Mouse (Mus musculus) neural tube, embryonic 15.5 days (tissue): ENCODE results near the gene Dppa5a. TPM values are rescaled to one million over a fixed set of nuclear protein-coding genes. Genes with fewer than 3 reads are reported as not detected.
"Not testable (repeated sequence)": the region's sequence is repeated elsewhere in the genome, so short reads cannot be mapped to it uniquely, and the experiment has no call there.

ENCODE experiments used
- ATAC-seq: fragments of 200-750 bp; cut with Nextera tagmentation; 2 replicates; pipeline ENCODE4 v1.8.0; 2017; ENCODE audit warnings: mild to moderate bottlenecking, moderate TSS enrichment, moderate library complexity; ENCODE audit not compliant: low FRiP score
- H3K27ac ChIP-seq: fragments of 300-500 bp; sonication (generic); replicated peaks from 2 replicates; pipeline ENCODE4 v1.5.1; 2015; ENCODE audit warnings: mild to moderate bottlenecking, inconsistent platforms
- H3K27me3 ChIP-seq: fragments of 300-500 bp; sonication (generic); replicated peaks from 2 replicates; pipeline ENCODE4 v1.6.1; 2015; ENCODE audit warnings: inconsistent platforms
- H3K36me3 ChIP-seq: fragments of 300-500 bp; sonication (generic); 2 replicates; pipeline ENCODE4 v1.6.1; 2015; ENCODE audit warnings: inconsistent platforms
- H3K4me1 ChIP-seq: fragments of 300-500 bp; sonication (generic); 2 replicates; pipeline ENCODE4 v1.6.1; 2015; ENCODE audit warnings: inconsistent platforms
- H3K4me2 ChIP-seq: fragments of 300-500 bp; sonication (generic); 2 replicates; pipeline ENCODE4 v1.6.1; 2015; ENCODE audit warnings: inconsistent platforms, mild to moderate bottlenecking, moderate library complexity
- H3K4me3 ChIP-seq: fragments of 300-500 bp; sonication (generic); replicated peaks from 2 replicates; pipeline ENCODE4 v1.5.1; 2015; ENCODE audit warnings: mild to moderate bottlenecking, inconsistent platforms
- H3K9ac ChIP-seq: fragments of 300-500 bp; sonication (generic); replicated peaks from 2 replicates; pipeline ENCODE4 v1.6.1; 2015; ENCODE audit warnings: mild to moderate bottlenecking, inconsistent platforms
- H3K9me3 ChIP-seq: fragments of 300-500 bp; sonication (generic); replicated peaks from 2 replicates; pipeline ENCODE4 v1.6.1; 2016; ENCODE audit warnings: inconsistent platforms
- WGBS: fragments of 180-500 bp; shearing (Covaris S2); methylation state at CpG from one replicate; pipeline ENCODE4 v1.1.7; 2015; ENCODE audit warnings: mixed read lengths; 5-methylcytosine and 5-hydroxymethylcytosine counted together
- polyA plus RNA-seq: library from polyadenylated mRNA; unstranded; fragments of >200 nt; fragmentation: Nextera tagmentation; extraction: Ambion mirVana; gene quantifications from 2 replicates; pipeline ENCODE4 v1.2.1, GENCODE M21; 2015

The Dppa5a gene
- polyA plus RNA-seq, 1 experiment from 2014 or later: 3.6 TPM

GRCm38 (mm10) chr9:78360484-78360872 lies 7.5 kb downstream of the Dppa5a start:
- no peak overlapping the region for H3K9ac ChIP-seq
- no peak overlapping the region for H3K4me3 ChIP-seq
- H3K36me3 ChIP-seq: no peaks in the 10 kb centered on the region
- no peaks in the 10 kb centered on the region for H3K27me3 ChIP-seq
- H3K9me3 ChIP-seq: no peaks in the 10 kb centered on the region
- no peaks in the 10 kb centered on the region for H3K4me1 ChIP-seq
- H3K4me2 ChIP-seq: no peak overlapping the region
- ATAC-seq: no peak
- H3K27ac ChIP-seq: no peak overlapping the region
- 49% methylated on average over 2 of the region's 2 CpGs for WGBS

GRCm38 (mm10) chr9:78359750-78360483 lies 8.1 kb downstream of the Dppa5a start:
- H3K4me1 ChIP-seq: no peaks in the 10 kb centered on the region

GRCm38 (mm10) chr9:78358053-78358452 lies 9.9 kb downstream of the Dppa5a start:
- Histone ChIP-seq H3K4me1 (no peaks in the 10 kb centered on the region), H3K4me2 (no peak overlapping the region), H3K27ac (no peak overlapping the region), H3K9ac (no peak overlapping the region), H3K4me3 (no peak overlapping the region), H3K9me3 (no peaks in the 10 kb centered on the region), H3K27me3 (no peaks in the 10 kb centered on the region), H3K36me3 (no peaks in the 10 kb centered on the region)
- ATAC-seq: no peak
- 14% methylated on average over 9 of the region's 9 CpGs for WGBS

More at GRCm38 (mm10) chr9:78359750-78360483, 8.1 kb downstream of the Dppa5a start:
- Histone ChIP-seq H3K27ac (no peak overlapping the region), H3K27me3 (no peaks in the 10 kb centered on the region), H3K4me3 (no peak overlapping the region), H3K9me3 (no peaks in the 10 kb centered on the region), H3K4me2 (no peak overlapping the region), H3K9ac (no peak overlapping the region), H3K36me3 (no peaks in the 10 kb centered on the region)
- no peak for ATAC-seq
- WGBS: 88% methylated on average over 6 of the region's 6 CpGs

- Histone ChIP-seq H3K27me3 (no peaks in the 10 kb centered on the region), H3K4me3 (no peak within 1 kb of the TSS), H3K9ac (no peak within 1 kb of the TSS), H3K4me2 (no peak within 1 kb of the TSS), H3K36me3 (no peaks in the 10 kb centered on the region), H3K4me1 (no peaks in the 10 kb centered on the region), H3K9me3 (no peaks in the 10 kb centered on the region), H3K27ac (no peak within 1 kb of the TSS)
- no peak for ATAC-seq
- WGBS: 94% methylated on average over 8 of the region's 8 CpGs
These were observed 12.4 kb downstream of the Dppa5a start, which contains the start of gene Gsta2 for GRCm38 (mm10) chr9:78355611-78356010. Gene Gsta2 (minus strand): TSS chr9:78355788.

- Histone ChIP-seq H3K36me3 (no peaks in the 10 kb centered on the region), H3K27me3 (no peaks in the 10 kb centered on the region), H3K9me3 (no peaks in the 10 kb centered on the region), H3K4me1 (no peaks in the 10 kb centered on the region), H3K9ac (no peak overlapping the region), H3K4me3 (no peak overlapping the region), H3K27ac (no peak overlapping the region), H3K4me2 (no peak overlapping the region)
- ATAC-seq: no peak
- 79% methylated on average over 11 of the region's 11 CpGs for WGBS
These were observed 13.1 kb downstream of the Dppa5a start for GRCm38 (mm10) chr9:78354665-78355578.

GRCm38 (mm10) chr9:78351504-78352220 lies 16.3 kb downstream of the Dppa5a start:
- Histone ChIP-seq H3K9me3 (no peaks in the 10 kb centered on the region), H3K9ac (no peak overlapping the region), H3K4me1 (no peaks in the 10 kb centered on the region), H3K36me3 (no peaks in the 10 kb centered on the region), H3K4me2 (no peak overlapping the region), H3K4me3 (no peak overlapping the region), H3K27ac (no peak overlapping the region), H3K27me3 (no peaks in the 10 kb centered on the region)
- ATAC-seq: no peak
- 86% methylated on average over 6 of the region's 6 CpGs for WGBS

- not testable (repeated sequence) for ATAC-seq, H3K4me3 ChIP-seq, H3K36me3 ChIP-seq, H3K4me2 ChIP-seq, H3K27ac ChIP-seq, H3K9ac ChIP-seq, H3K27me3 ChIP-seq, H3K9me3 ChIP-seq, H3K4me1 ChIP-seq
These were observed 18.0 kb downstream of the Dppa5a start for GRCm38 (mm10) chr9:78350007-78350406.

- H3K9ac ChIP-seq, H3K4me1 ChIP-seq, ATAC-seq, H3K27me3 ChIP-seq, H3K9me3 ChIP-seq, H3K36me3 ChIP-seq, H3K27ac ChIP-seq, H3K4me3 ChIP-seq, H3K4me2 ChIP-seq: not testable (repeated sequence)
- WGBS: 79% methylated on average over 3 of the region's 3 CpGs
These were observed 18.8 kb downstream of the Dppa5a start for GRCm38 (mm10) chr9:78349141-78349540.

GRCm38 (mm10) chr9:78348206-78349004 lies 19.6 kb downstream of the Dppa5a start:
- 70% methylated on average over 6 of the region's 6 CpGs for WGBS

GRCm38 (mm10) chr9:78347004-78347403 lies 21.0 kb downstream of the Dppa5a start:
- Histone ChIP-seq H3K4me1 (no peaks in the 10 kb centered on the region), H3K4me3 (no peak overlapping the region), H3K9ac (no peak overlapping the region), H3K36me3 (no peaks in the 10 kb centered on the region), H3K27me3 (no peaks in the 10 kb centered on the region), H3K27ac (no peak overlapping the region), H3K4me2 (no peak overlapping the region), H3K9me3 (no peaks in the 10 kb centered on the region)
- ATAC-seq: no peak
- 79% methylated on average over 3 of the region's 3 CpGs for WGBS

More at GRCm38 (mm10) chr9:78348206-78349004, 19.6 kb downstream of the Dppa5a start:
- H3K27me3 ChIP-seq, H3K4me2 ChIP-seq, H3K36me3 ChIP-seq, H3K9ac ChIP-seq, H3K9me3 ChIP-seq, H3K4me1 ChIP-seq, ATAC-seq, H3K4me3 ChIP-seq, H3K27ac ChIP-seq: not testable (repeated sequence)

- not testable (repeated sequence) for H3K4me1 ChIP-seq, H3K27ac ChIP-seq, ATAC-seq, H3K9ac ChIP-seq, H3K4me3 ChIP-seq, H3K36me3 ChIP-seq, H3K9me3 ChIP-seq, H3K27me3 ChIP-seq, H3K4me2 ChIP-seq
- 57% methylated on average over 4 of the region's 4 CpGs for WGBS
These were observed 22.7 kb downstream of the Dppa5a start for GRCm38 (mm10) chr9:78345235-78345634.
